Mouse (Mus musculus) embryonic facial prominence, embryonic 12.5 days (tissue): Measurements from ENCODE around the gene Ikbkg. TPM values are rescaled to one million over a fixed set of nuclear protein-coding genes. Genes with fewer than 3 reads are reported as not detected.
"Not testable (repeated sequence)": the region's sequence is repeated elsewhere in the genome, so short reads cannot be mapped to it uniquely, and the experiment has no call there.

Experiments
- ATAC-seq: fragments of 200-750 bp; cut with Nextera tagmentation; 2 replicates; pipeline ENCODE4 v1.8.0; 2017; ENCODE audit not compliant: insufficient number of reproducible peaks, insufficient read depth, low FRiP score, low TSS enrichment
- H3K27ac ChIP-seq: fragments of 300-500 bp; sonication (generic); 2 replicates; pipeline ENCODE4 v1.5.1; 2016; ENCODE audit warnings: mild to moderate bottlenecking
- H3K27me3 ChIP-seq: fragments of 300-500 bp; sonication (generic); 2 replicates; pipeline ENCODE4 v1.6.1; 2016; ENCODE audit warnings: mild to moderate bottlenecking, moderate library complexity
- H3K36me3 ChIP-seq: fragments of 300-500 bp; sonication (generic); 2 replicates; pipeline ENCODE4 v1.6.1; 2016; ENCODE audit warnings: mild to moderate bottlenecking
- H3K4me1 ChIP-seq: fragments of 300-500 bp; sonication (generic); 2 replicates; pipeline ENCODE4 v1.6.1; 2016
- H3K4me2 ChIP-seq: fragments of 300-500 bp; sonication (generic); replicated peaks from 2 replicates; pipeline ENCODE4 v1.6.1; 2016; ENCODE audit warnings: mild to moderate bottlenecking, moderate library complexity
- H3K4me3 ChIP-seq: fragments of 300-500 bp; sonication (generic); 2 replicates; pipeline ENCODE4 v1.5.1; 2016; ENCODE audit warnings: mild to moderate bottlenecking
- H3K9ac ChIP-seq: fragments of 300-500 bp; sonication (generic); 2 replicates; pipeline ENCODE4 v1.6.1; 2016; ENCODE audit warnings: mild to moderate bottlenecking, moderate library complexity
- H3K9me3 ChIP-seq: fragments of 300-500 bp; sonication (generic); 2 replicates; pipeline ENCODE4 v1.6.1; 2016; ENCODE audit warnings: mild to moderate bottlenecking, moderate library complexity
- WGBS: fragments of 180-500 bp; shearing (Covaris S2); methylation state at CpG from one replicate; pipeline ENCODE4 v1.1.7; 2016; 5-methylcytosine and 5-hydroxymethylcytosine counted together
- polyA plus RNA-seq: library from polyadenylated mRNA; unstranded; fragments of >200 nt; fragmentation: Nextera tagmentation; extraction: Ambion mirVana; gene quantifications from 2 replicates; pipeline ENCODE4 v1.2.1, GENCODE M21; 2016

The Ikbkg gene
- polyA plus RNA-seq = 19.4 and 20.0 TPM in 2 replicates

GRCm38 (mm10) chrX:74392535-74393443 lies at the start of gene Ikbkg, which contains the start of gene Fam3a:
Ikbkg (plus strand) TSS chrX:74393290.
Fam3a (minus strand) TSS chrX:74393272.
- H3K9ac ChIP-seq = peak within 1 kb of the TSS; percentile 65
- H3K4me3 ChIP-seq = peak within 1 kb of the TSS; percentile 48
- no peaks in the 10 kb centered on the region for H3K4me1 ChIP-seq
- H3K4me2 ChIP-seq = peak within 1 kb of the TSS; percentile 57
- 22% methylated on average over 30 of the region's 30 CpGs for WGBS
- H3K27ac ChIP-seq = peak within 1 kb of the TSS; percentile 88
- peak; percentile 99 for ATAC-seq
- no peaks in the 10 kb centered on the region for H3K27me3 ChIP-seq
- no peaks in the 10 kb centered on the region for H3K9me3 ChIP-seq
- no peaks in the 10 kb centered on the region for H3K36me3 ChIP-seq

GRCm38 (mm10) chrX:74352645-74353466 lies 40.2 kb upstream of the Ikbkg start:
- peak overlapping the region; percentile 63 for H3K9ac ChIP-seq
- H3K4me3 ChIP-seq = peak overlapping the region; percentile 45
- 31% methylated on average over 13 of the region's 13 CpGs for WGBS
- no peaks in the 10 kb centered on the region for H3K36me3 ChIP-seq
- H3K4me1 ChIP-seq = no peaks in the 10 kb centered on the region
- ATAC-seq = 0 out of 2 replicates have a peak, but pooled peaks have one; percentile 47
- peak overlapping the region; percentile 50 for H3K4me2 ChIP-seq
- H3K27ac ChIP-seq = peak overlapping the region; percentile 36; the same call in 1 of the 2 replicates
- H3K27me3 ChIP-seq = no peaks in the 10 kb centered on the region
- H3K9me3 ChIP-seq = no peaks in the 10 kb centered on the region

- H3K4me2 ChIP-seq = peak within 1 kb of the TSS; percentile 50
- H3K27me3 ChIP-seq = no peaks in the 10 kb centered on the region
- no peaks in the 10 kb centered on the region for H3K9me3 ChIP-seq
- peak within 1 kb of the TSS; percentile 63 for H3K9ac ChIP-seq
- peak within 1 kb of the TSS; percentile 45 for H3K4me3 ChIP-seq
- no peaks in the 10 kb centered on the region for H3K4me1 ChIP-seq
- H3K36me3 ChIP-seq = no peaks in the 10 kb centered on the region
- 40% methylated on average over 12 of the region's 22 CpGs for WGBS
- H3K27ac ChIP-seq = peak within 1 kb of the TSS; percentile 36; the same call in 1 of the 2 replicates
- 0 out of 2 replicates have a peak, but pooled peaks have one; percentile 82 for ATAC-seq
These were observed 39.7 kb upstream of the Ikbkg start, which contains the start of gene Lage3 for GRCm38 (mm10) chrX:74353467-74353770. Lage3 (minus strand) TSS chrX:74353618.

- not testable (repeated sequence) for H3K9me3 ChIP-seq, H3K4me3 ChIP-seq, H3K4me1 ChIP-seq, H3K27ac ChIP-seq, H3K36me3 ChIP-seq, H3K9ac ChIP-seq, H3K4me2 ChIP-seq, H3K27me3 ChIP-seq, ATAC-seq
- WGBS = 93% methylated on average over 3 of the region's 3 CpGs
These were observed 36.0 kb upstream of the Ikbkg start for GRCm38 (mm10) chrX:74357069-74357468.

DNA sequence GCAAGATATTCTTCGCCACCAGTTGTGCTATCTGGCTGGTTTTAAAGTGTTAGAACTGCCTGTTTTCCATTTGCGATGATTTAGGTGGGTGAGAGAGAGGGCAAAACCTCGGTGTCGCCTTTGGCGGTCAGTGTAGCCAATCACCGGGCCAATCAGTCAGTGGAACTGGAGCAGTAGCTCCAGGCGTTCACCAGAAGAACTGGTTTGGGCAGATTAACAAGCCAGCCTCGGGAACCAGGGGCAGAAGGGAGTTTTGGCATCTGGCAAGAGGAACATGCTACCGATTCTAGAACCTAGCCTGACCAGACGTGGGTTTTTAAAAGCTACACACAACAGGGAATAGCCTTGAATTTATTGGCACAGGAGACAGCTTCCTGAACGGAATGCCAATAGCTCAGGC lies 33.9 kb upstream of the Ikbkg start:
- no peaks in the 10 kb centered on the region for H3K9me3 ChIP-seq
- 42% methylated on average over 11 of the region's 11 CpGs for WGBS
- H3K36me3 ChIP-seq = no peaks in the 10 kb centered on the region
- H3K9ac ChIP-seq = no peak overlapping the region
- H3K27ac ChIP-seq = no peak overlapping the region
- no peaks in the 10 kb centered on the region for H3K27me3 ChIP-seq
- no peak overlapping the region for H3K4me3 ChIP-seq
- H3K4me2 ChIP-seq = no peak overlapping the region
- ATAC-seq = no peak
- H3K4me1 ChIP-seq = no peaks in the 10 kb centered on the region

- peak overlapping the region; percentile 82 for H3K9ac ChIP-seq
- H3K27me3 ChIP-seq = no peaks in the 10 kb centered on the region
- peak overlapping the region; percentile 57 for H3K4me3 ChIP-seq
- H3K9me3 ChIP-seq = no peaks in the 10 kb centered on the region
- no peaks in the 10 kb centered on the region for H3K36me3 ChIP-seq
- no peaks in the 10 kb centered on the region for H3K4me1 ChIP-seq
- WGBS = 71% methylated on average over 10 of the region's 10 CpGs
- no peak overlapping the region for H3K27ac ChIP-seq
- ATAC-seq = no peak
- H3K4me2 ChIP-seq = peak overlapping the region; percentile 57
These were observed 25.6 kb upstream of the Ikbkg start for GRCm38 (mm10) chrX:74367512-74367911.

DNA sequence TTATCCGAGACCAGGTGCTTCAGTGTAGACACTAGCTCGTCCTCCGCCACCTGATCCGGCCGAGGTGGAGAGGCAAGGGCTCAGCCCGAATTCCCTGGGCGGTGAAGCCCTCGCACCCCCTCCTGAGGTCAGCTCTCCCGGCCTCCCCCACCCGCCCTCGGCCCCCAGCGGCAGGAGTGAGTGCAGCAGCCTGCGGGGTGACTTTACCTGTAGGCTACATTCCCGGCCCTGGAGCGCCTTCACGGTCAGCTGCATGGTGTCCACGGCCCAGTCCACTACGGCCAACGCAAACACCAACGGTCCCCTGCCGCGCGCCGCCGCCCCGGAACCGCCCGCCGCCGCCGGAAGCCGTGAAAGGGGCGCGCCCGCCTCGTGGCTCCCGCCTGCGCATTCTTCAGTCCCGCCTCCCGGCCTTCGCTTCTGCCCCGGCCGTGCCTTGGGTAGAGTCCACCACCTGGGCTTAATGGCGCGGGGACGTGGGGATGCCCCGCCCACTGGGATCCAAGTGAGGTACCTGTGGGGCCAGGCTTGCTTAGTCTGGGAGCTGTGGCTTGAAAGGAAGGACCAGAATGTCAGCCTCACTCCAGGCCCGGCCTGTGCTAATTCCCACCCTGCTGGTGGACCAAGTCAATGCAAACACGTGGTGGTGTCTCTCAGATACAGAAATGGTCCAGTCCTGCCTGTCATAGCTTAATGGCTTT lies 24.7 kb upstream of the Ikbkg start:
- WGBS = 31% methylated on average over 41 of the region's 49 CpGs

GRCm38 (mm10) chrX:74372888-74373549 lies 20.1 kb upstream of the Ikbkg start, which contains the start of the genes Ubl4a and Slc10a3:
Ubl4a (minus strand) TSS chrX:74373218.
Slc10a3 (minus strand) TSS chrX:74373349.
- H3K4me3 ChIP-seq = peak within 1 kb of the TSS; percentile 40
- H3K27ac ChIP-seq = no peak within 1 kb of the TSS
- H3K9me3 ChIP-seq = no peaks in the 10 kb centered on the region
- H3K9ac ChIP-seq = peak within 1 kb of the TSS; percentile 47
- no peaks in the 10 kb centered on the region for H3K36me3 ChIP-seq
- 24% methylated on average over 31 of the region's 32 CpGs for WGBS
- peak; percentile 88 for ATAC-seq
- H3K4me2 ChIP-seq = peak within 1 kb of the TSS; percentile 50
- H3K27me3 ChIP-seq = no peaks in the 10 kb centered on the region
- no peaks in the 10 kb centered on the region for H3K4me1 ChIP-seq

More for the DNA sequence above, 24.7 kb upstream of the Ikbkg start:
- Histone ChIP-seq H3K27me3 (no peaks in the 10 kb centered on the region), H3K4me1 (no peaks in the 10 kb centered on the region), H3K9ac (peak overlapping the region; percentile 82), H3K4me2 (peak overlapping the region; percentile 57), H3K4me3 (peak overlapping the region; percentile 57), H3K27ac (peak overlapping the region; percentile 75), H3K9me3 (no peaks in the 10 kb centered on the region), H3K36me3 (no peaks in the 10 kb centered on the region)
- ATAC-seq = peak; percentile 75

- ATAC-seq = no peak
- Histone ChIP-seq H3K36me3 (0 out of 2 replicates have a peak, but pooled peaks cover 3% of the 10 kb centered on the region), H3K9ac (no peak overlapping the region), H3K27ac (no peak overlapping the region), H3K9me3 (no peaks in the 10 kb centered on the region), H3K4me3 (no peak overlapping the region), H3K27me3 (no peaks in the 10 kb centered on the region), H3K4me2 (no peak overlapping the region), H3K4me1 (no peaks in the 10 kb centered on the region)
- WGBS = 55% methylated on average over 2 of the region's 2 CpGs
These were observed 8.6 kb upstream of the Ikbkg start for GRCm38 (mm10) chrX:74384451-74384850.

DNA sequence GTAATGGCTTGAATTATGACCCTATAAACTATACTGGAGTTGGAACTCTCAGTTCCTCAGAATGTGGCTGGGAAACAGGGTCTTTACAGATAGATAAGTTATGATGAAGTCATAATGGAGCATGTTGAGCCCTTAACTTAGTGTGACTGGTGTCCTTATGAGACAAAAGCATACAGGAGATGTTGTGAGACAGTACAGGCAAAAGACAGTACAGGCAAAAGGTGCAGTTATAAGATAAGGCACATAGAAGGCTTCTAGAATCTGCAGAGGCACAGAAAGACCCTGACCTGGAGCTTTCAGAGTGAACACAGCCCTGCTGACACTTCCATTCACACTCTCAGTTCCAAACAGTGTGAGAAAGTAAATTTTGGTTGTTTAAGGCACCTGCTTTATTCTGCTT lies 4.9 kb upstream of the Ikbkg start:
- ATAC-seq = no peak
- H3K4me3 ChIP-seq = no peak overlapping the region
- no peak overlapping the region for H3K4me2 ChIP-seq
- no peaks in the 10 kb centered on the region for H3K9me3 ChIP-seq
- H3K36me3 ChIP-seq = 0 out of 2 replicates have a peak, but pooled peaks cover 3% of the 10 kb centered on the region
- no peak overlapping the region for H3K9ac ChIP-seq
- no peaks in the 10 kb centered on the region for H3K4me1 ChIP-seq
- no peak overlapping the region for H3K27ac ChIP-seq
- no peaks in the 10 kb centered on the region for H3K27me3 ChIP-seq
